Mouse (Mus musculus): Measurements from ENCODE around the gene Spdya. TPM values are rescaled to one million over a fixed set of nuclear protein-coding genes. Genes with fewer than 3 reads are reported as not detected.

Gene Spdya
- total and polyA plus RNA-seq, 2 experiments from 2014 or later: 0.27 TPM; not detected in 1

DNA sequence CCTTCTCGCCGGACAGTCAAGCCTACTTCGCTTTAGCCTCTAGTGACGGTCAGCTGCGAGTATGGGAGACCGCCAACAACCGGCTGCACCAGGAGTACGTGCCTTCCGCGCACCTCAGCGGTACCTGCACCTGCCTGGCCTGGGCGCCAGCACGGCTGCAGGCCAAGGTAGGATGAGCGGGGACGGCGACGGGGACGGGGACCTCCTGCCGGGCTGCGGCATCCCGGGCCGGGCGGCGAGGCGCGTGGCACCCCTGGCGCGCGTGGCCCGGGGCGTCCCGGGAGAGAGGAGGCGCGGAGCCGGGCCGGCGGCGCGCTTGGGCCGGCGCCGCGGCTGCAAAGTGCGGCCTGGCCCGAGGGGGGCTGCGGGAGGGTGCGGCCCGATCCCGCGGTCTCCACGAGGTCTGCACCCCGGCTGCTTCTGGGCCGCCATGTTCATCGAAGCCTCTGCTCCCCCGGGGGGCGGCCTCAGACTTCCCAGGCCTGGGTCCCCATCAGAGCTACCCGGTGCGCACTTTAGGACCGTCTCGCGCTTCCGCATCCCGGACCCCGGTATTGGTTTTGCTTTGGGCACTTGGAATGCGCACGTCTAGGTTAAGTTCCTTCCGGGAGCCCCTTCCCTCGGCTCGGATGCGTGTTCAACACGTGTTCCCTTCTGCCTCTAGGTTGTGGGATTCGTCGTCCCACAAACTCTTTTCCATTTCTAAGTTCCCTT lies 64.6 kb downstream of the Spdya start:
- Histone ChIP-seq H3K9me3 (replicated peaks; ENCODE audit: control insufficient read depth, low read length) (no peaks in the 10 kb centered on the region), H3K27me3 (ENCODE audit: control insufficient read depth, insufficient read depth, low read length) (no peaks in the 10 kb centered on the region), H3K36me3 (replicated peaks; ENCODE audit: control insufficient read depth, insufficient read depth, low read length) (0 out of 2 replicates have a peak, but pooled peaks cover 4% of the 10 kb centered on the region), H3K4me3 (ENCODE audit: low read depth, low read length) (peak overlapping the region; percentile 92), H3K9ac (replicated peaks; ENCODE audit: low read depth, low read length) (peak overlapping the region; percentile 84), H3K4me1 (ENCODE audit: control insufficient read depth, insufficient read depth) (peaks cover 17% of the 10 kb centered on the region), H3K4me2 (ENCODE audit: low read depth, low read length) (peak overlapping the region; percentile 77), H3K27ac (ENCODE audit: low read depth) (peak overlapping the region; percentile 40)
- no peak for DNase-seq (ENCODE audit: low spot score)
- WGBS: under 1% methylated on average over 64 of the region's 73 CpGs
- peak; percentile 40 for ATAC-seq (ENCODE audit: insufficient read depth, low read depth)
- TF ChIP-seq CTCF (IDR thresholded peaks at IDR 0.05; ENCODE audit: low read depth) (no peak), EP300 (IDR thresholded peaks at IDR 0.05; ENCODE audit: low read depth) (no peak)

DNA sequence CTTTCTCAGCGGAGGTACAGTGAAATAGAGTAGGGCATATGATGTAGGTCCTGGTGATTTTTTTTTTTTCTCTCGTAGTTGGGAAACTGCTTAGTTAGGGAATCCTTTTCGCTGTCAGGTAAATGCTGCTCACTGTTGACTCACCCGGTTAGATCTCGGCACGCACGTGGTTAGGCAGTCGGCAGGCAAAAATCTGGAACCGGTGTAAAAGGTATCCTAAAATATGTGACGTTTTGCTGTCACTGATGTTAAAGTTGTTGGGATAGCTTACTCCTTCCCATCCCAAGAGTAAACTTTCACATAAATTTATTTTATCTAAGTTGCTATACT lies 65.1 kb downstream of the Spdya start:
- H3K27ac ChIP-seq (ENCODE audit: low read depth): no peak overlapping the region
- 0 out of 2 replicates have a peak, but pooled peaks cover 4% of the 10 kb centered on the region for H3K36me3 ChIP-seq (replicated peaks; ENCODE audit: control insufficient read depth, insufficient read depth, low read length)
- TF ChIP-seq CTCF (IDR thresholded peaks at IDR 0.05; ENCODE audit: low read depth): no peak
- no peak for TF ChIP-seq EP300 (IDR thresholded peaks at IDR 0.05; ENCODE audit: low read depth)
- peak overlapping the region; percentile 77 for H3K4me2 ChIP-seq (ENCODE audit: low read depth, low read length)
- no peak for DNase-seq (ENCODE audit: low spot score)
- no peaks in the 10 kb centered on the region for H3K9me3 ChIP-seq (replicated peaks; ENCODE audit: control insufficient read depth, low read length)
- H3K27me3 ChIP-seq (ENCODE audit: control insufficient read depth, insufficient read depth, low read length): no peaks in the 10 kb centered on the region
- H3K4me1 ChIP-seq (ENCODE audit: control insufficient read depth, insufficient read depth): peaks cover 17% of the 10 kb centered on the region
- peak overlapping the region; percentile 92 for H3K4me3 ChIP-seq (ENCODE audit: low read depth, low read length)
- no peak for ATAC-seq (ENCODE audit: insufficient read depth, low read depth)
- H3K9ac ChIP-seq (replicated peaks; ENCODE audit: low read depth, low read length): peak overlapping the region; percentile 84
- 0% methylated on average over 10 of the region's 10 CpGs for WGBS

DNA sequence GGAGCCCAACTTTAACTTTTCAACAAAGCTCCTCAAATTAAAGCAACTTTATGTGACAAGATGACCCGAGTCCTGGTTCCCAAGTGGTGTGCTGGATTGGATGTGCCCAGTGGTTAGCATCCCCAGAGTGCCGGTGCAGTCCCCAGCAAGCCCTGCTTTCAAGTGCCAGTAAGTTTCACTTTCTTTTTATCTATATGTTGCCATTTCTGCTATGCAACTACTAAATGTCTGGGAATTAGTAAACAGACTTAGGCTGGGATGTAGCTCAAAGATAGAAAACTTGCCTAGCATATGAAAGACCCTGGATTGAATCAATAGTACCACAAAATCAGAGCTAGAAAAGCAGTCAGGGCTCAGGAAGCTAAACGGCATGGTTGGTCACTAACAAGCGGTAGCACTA lies 66.1 kb downstream of the Spdya start:
- 0 out of 2 replicates have a peak, but pooled peaks cover 4% of the 10 kb centered on the region for H3K36me3 ChIP-seq (replicated peaks; ENCODE audit: control insufficient read depth, insufficient read depth, low read length)
- H3K4me3 ChIP-seq (ENCODE audit: low read depth, low read length): peak overlapping the region; percentile 92; the same call in 1 of the 2 replicates
- DNase-seq (ENCODE audit: low spot score) (no peak), ATAC-seq (ENCODE audit: insufficient read depth, low read depth) (no peak)
- no peak overlapping the region for H3K27ac ChIP-seq (ENCODE audit: low read depth)
- H3K9ac ChIP-seq (replicated peaks; ENCODE audit: low read depth, low read length): no peak overlapping the region
- TF ChIP-seq CTCF (IDR thresholded peaks at IDR 0.05; ENCODE audit: low read depth) (no peak), EP300 (IDR thresholded peaks at IDR 0.05; ENCODE audit: low read depth) (no peak)
- peaks cover 17% of the 10 kb centered on the region for H3K4me1 ChIP-seq (ENCODE audit: control insufficient read depth, insufficient read depth)
- peak overlapping the region; percentile 77 for H3K4me2 ChIP-seq (ENCODE audit: low read depth, low read length)
- H3K9me3 ChIP-seq (replicated peaks; ENCODE audit: control insufficient read depth, low read length): no peaks in the 10 kb centered on the region
- 46% methylated on average over 4 of the region's 4 CpGs for WGBS
- H3K27me3 ChIP-seq (ENCODE audit: control insufficient read depth, insufficient read depth, low read length): no peaks in the 10 kb centered on the region

DNA sequence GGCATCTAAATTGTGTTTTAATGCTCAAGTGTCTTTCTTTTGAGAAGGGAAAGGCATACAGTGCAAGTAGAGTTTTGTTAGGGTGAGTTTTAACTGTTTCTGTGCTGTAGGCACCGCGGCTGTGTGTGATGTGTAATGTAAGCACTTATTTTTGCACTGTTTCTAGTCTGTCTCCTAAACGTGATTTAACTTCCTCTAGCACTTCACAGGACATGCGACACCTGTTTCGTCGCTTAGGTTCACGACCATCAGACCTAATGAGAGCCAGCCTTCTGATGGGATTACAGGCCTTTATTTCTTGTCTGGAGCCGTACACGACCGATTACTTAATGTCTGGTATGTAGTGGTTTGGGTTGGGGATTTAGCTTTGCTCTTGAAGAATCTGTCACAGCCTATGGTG lies 79.9 kb downstream of the Spdya start:
- TF ChIP-seq CTCF (IDR thresholded peaks at IDR 0.05; ENCODE audit: low read depth) (no peak), EP300 (IDR thresholded peaks at IDR 0.05; ENCODE audit: low read depth) (no peak)
- H3K9ac ChIP-seq (replicated peaks; ENCODE audit: low read depth, low read length): no peak overlapping the region

DNA sequence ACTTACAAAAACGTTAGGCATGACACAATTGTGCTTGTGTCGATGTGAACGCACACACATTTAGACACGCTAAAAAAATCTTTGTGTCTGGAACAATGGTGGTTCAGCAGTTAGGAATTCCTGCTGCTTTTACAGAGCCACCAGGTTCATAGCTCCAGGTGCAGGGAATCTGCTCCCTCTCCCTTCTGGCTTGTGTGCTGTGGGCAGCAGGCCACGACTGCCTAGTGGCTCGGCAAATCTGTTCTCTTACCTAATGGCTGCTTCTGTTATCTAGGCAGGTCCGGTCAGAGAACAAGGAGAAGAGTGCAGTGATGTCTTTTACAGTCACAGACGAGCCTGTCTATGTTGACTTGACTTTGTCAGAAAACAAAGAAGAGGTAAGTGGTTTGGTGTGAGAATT lies 81.5 kb downstream of the Spdya start:
- no peaks in the 10 kb centered on the region for H3K27me3 ChIP-seq (ENCODE audit: control insufficient read depth, insufficient read depth, low read length)
- ATAC-seq (ENCODE audit: insufficient read depth, low read depth) (no peak), DNase-seq (ENCODE audit: low spot score) (no peak)
- H3K4me3 ChIP-seq (ENCODE audit: low read depth, low read length): no peak overlapping the region
- H3K9ac ChIP-seq (replicated peaks; ENCODE audit: low read depth, low read length): no peak overlapping the region
- H3K4me2 ChIP-seq (ENCODE audit: low read depth, low read length): no peak overlapping the region
- no peaks in the 10 kb centered on the region for H3K9me3 ChIP-seq (replicated peaks; ENCODE audit: control insufficient read depth, low read length)
- H3K27ac ChIP-seq (ENCODE audit: low read depth): no peak overlapping the region
- H3K36me3 ChIP-seq (replicated peaks; ENCODE audit: control insufficient read depth, insufficient read depth, low read length): peaks cover 58% of the 10 kb centered on the region
- 74% methylated on average over 8 of the region's 8 CpGs for WGBS
- H3K4me1 ChIP-seq (ENCODE audit: control insufficient read depth, insufficient read depth): no peaks in the 10 kb centered on the region
- TF ChIP-seq EP300 (IDR thresholded peaks at IDR 0.05; ENCODE audit: low read depth) (no peak), CTCF (IDR thresholded peaks at IDR 0.05; ENCODE audit: low read depth) (no peak)

More for the DNA sequence above, 79.9 kb downstream of the Spdya start:
- 87% methylated on average over 10 of the region's 10 CpGs for WGBS
- Histone ChIP-seq H3K4me3 (ENCODE audit: low read depth, low read length) (no peak overlapping the region), H3K27ac (ENCODE audit: low read depth) (no peak overlapping the region), H3K27me3 (ENCODE audit: control insufficient read depth, insufficient read depth, low read length) (no peaks in the 10 kb centered on the region), H3K36me3 (replicated peaks; ENCODE audit: control insufficient read depth, insufficient read depth, low read length) (peaks cover 63% of the 10 kb centered on the region), H3K9me3 (replicated peaks; ENCODE audit: control insufficient read depth, low read length) (no peaks in the 10 kb centered on the region), H3K4me1 (ENCODE audit: control insufficient read depth, insufficient read depth) (no peaks in the 10 kb centered on the region), H3K4me2 (ENCODE audit: low read depth, low read length) (no peak overlapping the region)
- ATAC-seq (ENCODE audit: insufficient read depth, low read depth) (no peak), DNase-seq (ENCODE audit: low spot score) (no peak)

DNA sequence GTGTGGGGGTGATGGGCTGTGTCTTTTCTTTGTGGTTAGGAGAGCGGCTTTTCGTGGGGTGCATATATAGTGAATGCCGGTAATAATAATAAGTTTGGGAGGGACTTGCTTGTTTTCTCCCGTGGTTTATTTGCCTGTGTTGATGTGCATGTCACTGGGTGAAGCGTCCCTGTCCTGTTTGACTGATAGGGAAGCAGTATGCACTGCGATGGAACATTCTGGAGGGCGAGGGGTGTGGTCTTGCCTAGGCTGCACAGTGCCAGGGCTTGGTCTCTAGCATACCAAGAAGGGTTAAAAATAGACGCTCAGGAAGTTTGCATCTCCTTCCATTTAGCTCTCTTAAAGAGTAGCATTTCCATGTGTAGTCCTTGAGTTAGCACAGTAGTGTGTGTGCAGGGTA lies 84.9 kb downstream of the Spdya start:
- H3K36me3 ChIP-seq (replicated peaks; ENCODE audit: control insufficient read depth, insufficient read depth, low read length): peaks cover 71% of the 10 kb centered on the region
- WGBS: 76% methylated on average over 8 of the region's 8 CpGs
- H3K27ac ChIP-seq (ENCODE audit: low read depth): no peak overlapping the region
- no peaks in the 10 kb centered on the region for H3K27me3 ChIP-seq (ENCODE audit: control insufficient read depth, insufficient read depth, low read length)
- H3K9me3 ChIP-seq (replicated peaks; ENCODE audit: control insufficient read depth, low read length): no peaks in the 10 kb centered on the region
- ATAC-seq (ENCODE audit: insufficient read depth, low read depth) (no peak), DNase-seq (ENCODE audit: low spot score) (no peak)
- no peak overlapping the region for H3K4me3 ChIP-seq (ENCODE audit: low read depth, low read length)
- no peaks in the 10 kb centered on the region for H3K4me1 ChIP-seq (ENCODE audit: control insufficient read depth, insufficient read depth)
- H3K9ac ChIP-seq (replicated peaks; ENCODE audit: low read depth, low read length): no peak overlapping the region
- no peak for TF ChIP-seq CTCF (IDR thresholded peaks at IDR 0.05; ENCODE audit: low read depth)
- no peak for TF ChIP-seq EP300 (IDR thresholded peaks at IDR 0.05; ENCODE audit: low read depth)
- H3K4me2 ChIP-seq (ENCODE audit: low read depth, low read length): no peak overlapping the region

Data from heart, postnatal 0 days (tissue).